Mouse (Mus musculus): Measurements from ENCODE around the gene Cox7a1.

GRCm38 (mm10) chr7:30231669-30232454 is 47.9 kb downstream of the Cox7a1 start, which contains the start of the genes Polr2i and Tbcb:
- TF ChIP-seq CTCF (conservative IDR thresholded peaks at IDR 0.05; ENCODE audit: low read length) (no peak), POU5F1 (IDR thresholded peaks at IDR 0.05; ENCODE audit: borderline replicate concordance, low read length) (no peak), NANOG (IDR thresholded peaks at IDR 0.05; ENCODE audit: borderline replicate concordance, low read length) (no peak)

All from E14TG2a.4 (cell line).